Mouse (Mus musculus) stomach, embryonic 16.5 days (tissue): ENCODE measurements at regions not wholly inside any gene's neighbourhood (a gene's known extent, or its start where the extent isn't known, plus 50 kb on each side); places are given as distances from the start of the nearest gene placed in this dataset.

Experiments used
- ATAC-seq: fragments of 200-750 bp; cut with Nextera tagmentation; 2 replicates; pipeline ENCODE4 v1.8.0; 2017; ENCODE audit warnings: moderate number of reproducible peaks, moderate TSS enrichment; ENCODE audit not compliant: insufficient read depth, low FRiP score
- H3K27ac ChIP-seq: fragments of 300-500 bp; sonication (generic); 2 replicates; pipeline ENCODE4 v1.5.1; 2014; ENCODE audit warnings: low read length
- H3K27me3 ChIP-seq: fragments of 300-500 bp; sonication (generic); 2 replicates; pipeline ENCODE4 v1.6.1; 2014; ENCODE audit warnings: low read length, control low read depth, mixed read lengths; ENCODE audit not compliant: control insufficient read depth, insufficient read depth
- H3K36me3 ChIP-seq: fragments of 300-500 bp; sonication (generic); 2 replicates; pipeline ENCODE4 v1.6.1; 2014; ENCODE audit warnings: low read length; ENCODE audit not compliant: control insufficient read depth, insufficient read depth
- H3K4me1 ChIP-seq: fragments of 300-500 bp; sonication (generic); 2 replicates; pipeline ENCODE4 v1.6.1; 2014; ENCODE audit warnings: low read length, control low read depth, mixed read lengths; ENCODE audit not compliant: control insufficient read depth, insufficient read depth
- H3K4me2 ChIP-seq: fragments of 300-500 bp; sonication (generic); 2 replicates; pipeline ENCODE4 v1.6.1; 2014; ENCODE audit warnings: low read depth, low read length, mixed read lengths
- H3K4me3 ChIP-seq: fragments of 300-500 bp; sonication (generic); replicated peaks from 2 replicates; pipeline ENCODE4 v1.5.1; 2014; ENCODE audit warnings: mild to moderate bottlenecking, low read length
- H3K9ac ChIP-seq: fragments of 300-500 bp; sonication (generic); 2 replicates; pipeline ENCODE4 v1.6.1; 2014; ENCODE audit warnings: low read length
- H3K9me3 ChIP-seq: fragments of 300-500 bp; sonication (generic); replicated peaks from 2 replicates; pipeline ENCODE4 v1.6.1; 2016; ENCODE audit warnings: low read length, control low read depth; ENCODE audit not compliant: control insufficient read depth
- WGBS: fragments of 180-500 bp; shearing (Covaris S2); extraction: QIAGEN DNeasy Blood & Tissue Kit; methylation state at CpG from one replicate; pipeline ENCODE4 v1.1.7; 2014; 5-methylcytosine and 5-hydroxymethylcytosine counted together

DNA sequence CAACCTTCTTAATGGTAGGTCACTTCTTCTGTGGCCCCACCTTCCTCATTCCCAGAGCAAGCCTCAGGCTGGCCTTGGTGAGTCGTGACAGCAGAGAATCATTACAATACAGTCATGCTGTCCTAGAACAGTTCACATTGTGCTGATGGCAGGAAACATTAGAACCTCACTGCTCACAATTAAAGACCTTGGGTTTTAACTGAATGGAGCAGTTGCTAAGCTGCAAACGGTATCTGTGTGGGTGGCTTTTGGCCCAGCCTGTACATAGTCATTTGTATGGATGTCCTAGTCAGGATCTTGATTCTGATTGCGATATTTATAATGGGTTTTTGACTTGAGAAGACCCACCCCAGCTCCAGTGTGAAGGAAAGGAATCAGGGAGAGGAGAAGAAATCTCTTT lies 336.1 kb upstream of the Plxna2 start:
- no peak for ATAC-seq
- no peaks in the 10 kb centered on the region for H3K36me3 ChIP-seq
- no peak overlapping the region for H3K9ac ChIP-seq
- H3K9me3 ChIP-seq: no peaks in the 10 kb centered on the region
- H3K27ac ChIP-seq: no peak overlapping the region
- no peaks in the 10 kb centered on the region for H3K4me1 ChIP-seq
- 60% methylated on average over 3 of the region's 3 CpGs for WGBS
- no peak overlapping the region for H3K4me3 ChIP-seq
- no peaks in the 10 kb centered on the region for H3K27me3 ChIP-seq
- no peak overlapping the region for H3K4me2 ChIP-seq

DNA sequence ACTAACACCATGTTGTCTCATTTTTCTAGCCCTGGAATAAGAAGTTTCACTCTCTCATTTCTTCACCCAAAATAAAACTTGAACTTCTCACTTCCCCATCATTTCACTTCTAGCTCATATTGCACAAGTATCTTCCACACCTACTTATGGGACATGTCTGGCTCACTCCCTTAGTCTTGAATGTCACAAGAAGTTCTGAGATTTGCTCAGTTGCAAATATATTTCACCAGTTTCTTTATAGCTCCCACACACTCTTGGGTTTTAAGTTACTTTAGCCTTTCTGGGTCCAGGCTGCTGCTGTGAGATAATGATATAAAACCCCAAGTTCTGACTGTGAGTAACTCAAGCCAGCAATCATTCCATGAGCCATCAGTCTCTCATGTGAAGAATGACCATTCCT lies 350.0 kb upstream of the Plxna2 start:
- Histone ChIP-seq H3K27me3 (no peaks in the 10 kb centered on the region), H3K4me1 (no peaks in the 10 kb centered on the region), H3K9ac (no peak overlapping the region), H3K27ac (no peak overlapping the region), H3K36me3 (no peaks in the 10 kb centered on the region), H3K4me3 (no peak overlapping the region), H3K4me2 (no peak overlapping the region), H3K9me3 (no peaks in the 10 kb centered on the region)
- ATAC-seq: no peak

- no peaks in the 10 kb centered on the region for H3K36me3 ChIP-seq
- no peak overlapping the region for H3K4me2 ChIP-seq
- H3K4me1 ChIP-seq: no peaks in the 10 kb centered on the region
- H3K9me3 ChIP-seq: no peaks in the 10 kb centered on the region
- H3K27ac ChIP-seq: no peak overlapping the region
- no peak for ATAC-seq
- WGBS: 68% methylated on average over 4 of the region's 4 CpGs
- H3K27me3 ChIP-seq: no peaks in the 10 kb centered on the region
- H3K4me3 ChIP-seq: no peak overlapping the region
- H3K9ac ChIP-seq: no peak overlapping the region
These were observed 355.6 kb upstream of the Plxna2 start for GRCm38 (mm10) chr1:194262374-194262773.

DNA sequence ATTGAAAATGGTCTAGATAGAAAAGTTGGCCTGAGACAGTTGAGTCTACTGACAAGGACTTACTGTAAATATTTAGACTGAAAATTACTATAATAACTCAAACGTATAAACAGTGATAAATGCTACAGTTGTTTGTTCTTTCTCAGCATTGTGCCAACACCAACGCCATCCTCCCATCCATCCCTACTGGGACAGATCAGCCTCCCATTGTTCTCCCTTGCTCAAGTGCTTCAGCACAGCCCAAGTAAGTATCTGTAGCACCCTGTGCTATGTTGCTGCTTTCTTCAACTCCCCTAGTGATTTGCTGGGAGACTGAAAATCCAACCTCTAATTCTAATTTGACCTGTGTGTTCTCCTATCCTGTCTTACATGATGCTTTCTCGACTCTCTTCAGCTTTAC lies 358.1 kb upstream of the Plxna2 start:
- no peaks in the 10 kb centered on the region for H3K9me3 ChIP-seq
- H3K9ac ChIP-seq: no peak overlapping the region
- H3K27me3 ChIP-seq: no peaks in the 10 kb centered on the region
- H3K27ac ChIP-seq: no peak overlapping the region
- no peak for ATAC-seq
- no peak overlapping the region for H3K4me3 ChIP-seq
- WGBS: 50% methylated on average over 3 of the region's 3 CpGs
- no peaks in the 10 kb centered on the region for H3K36me3 ChIP-seq
- H3K4me1 ChIP-seq: no peaks in the 10 kb centered on the region
- H3K4me2 ChIP-seq: no peak overlapping the region

GRCm38 (mm10) chr1:194244776-194245366 lies 373.1 kb upstream of the Plxna2 start:
- 32% methylated on average over 1 of the region's 1 CpGs for WGBS
- ATAC-seq: no peak
- Histone ChIP-seq H3K36me3 (no peaks in the 10 kb centered on the region), H3K9ac (no peak overlapping the region), H3K27ac (no peak overlapping the region), H3K27me3 (no peaks in the 10 kb centered on the region), H3K9me3 (no peaks in the 10 kb centered on the region), H3K4me2 (no peak overlapping the region), H3K4me1 (no peaks in the 10 kb centered on the region), H3K4me3 (no peak overlapping the region)

GRCm38 (mm10) chr1:194241111-194241510 lies 376.9 kb upstream of the Plxna2 start:
- Histone ChIP-seq H3K9me3 (no peaks in the 10 kb centered on the region), H3K9ac (no peak overlapping the region), H3K4me1 (no peaks in the 10 kb centered on the region), H3K4me3 (no peak overlapping the region), H3K36me3 (no peaks in the 10 kb centered on the region), H3K4me2 (no peak overlapping the region), H3K27me3 (no peaks in the 10 kb centered on the region), H3K27ac (no peak overlapping the region)
- ATAC-seq: no peak

DNA sequence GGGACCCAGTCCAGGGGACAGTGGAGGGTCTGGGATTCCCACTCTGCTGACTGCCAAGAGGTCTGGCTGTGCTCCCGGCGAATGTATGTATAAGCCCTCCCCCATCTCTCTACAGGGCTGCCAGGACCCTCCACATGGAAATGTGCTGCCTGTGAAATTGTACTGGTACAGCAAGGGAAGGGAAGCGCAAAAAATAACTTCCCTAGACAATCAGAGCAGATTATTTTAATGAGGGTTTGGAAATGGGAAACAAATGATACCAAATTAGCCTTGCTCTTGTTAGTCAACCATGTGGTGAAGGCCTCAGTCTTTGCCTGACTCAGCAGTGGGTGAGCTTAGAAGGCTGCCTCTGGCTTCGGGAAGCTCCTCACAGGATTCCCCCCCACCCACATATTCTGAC lies 386.8 kb upstream of the Plxna2 start:
- no peak overlapping the region for H3K4me2 ChIP-seq
- no peaks in the 10 kb centered on the region for H3K27me3 ChIP-seq
- 37% methylated on average over 4 of the region's 4 CpGs for WGBS
- no peaks in the 10 kb centered on the region for H3K36me3 ChIP-seq
- H3K4me3 ChIP-seq: no peak overlapping the region
- peak; percentile 90 for ATAC-seq
- no peak overlapping the region for H3K9ac ChIP-seq
- peak overlapping the region; percentile 80 for H3K27ac ChIP-seq
- H3K9me3 ChIP-seq: no peaks in the 10 kb centered on the region
- peaks cover 9% of the 10 kb centered on the region; the same call in 1 of the 2 replicates for H3K4me1 ChIP-seq

DNA sequence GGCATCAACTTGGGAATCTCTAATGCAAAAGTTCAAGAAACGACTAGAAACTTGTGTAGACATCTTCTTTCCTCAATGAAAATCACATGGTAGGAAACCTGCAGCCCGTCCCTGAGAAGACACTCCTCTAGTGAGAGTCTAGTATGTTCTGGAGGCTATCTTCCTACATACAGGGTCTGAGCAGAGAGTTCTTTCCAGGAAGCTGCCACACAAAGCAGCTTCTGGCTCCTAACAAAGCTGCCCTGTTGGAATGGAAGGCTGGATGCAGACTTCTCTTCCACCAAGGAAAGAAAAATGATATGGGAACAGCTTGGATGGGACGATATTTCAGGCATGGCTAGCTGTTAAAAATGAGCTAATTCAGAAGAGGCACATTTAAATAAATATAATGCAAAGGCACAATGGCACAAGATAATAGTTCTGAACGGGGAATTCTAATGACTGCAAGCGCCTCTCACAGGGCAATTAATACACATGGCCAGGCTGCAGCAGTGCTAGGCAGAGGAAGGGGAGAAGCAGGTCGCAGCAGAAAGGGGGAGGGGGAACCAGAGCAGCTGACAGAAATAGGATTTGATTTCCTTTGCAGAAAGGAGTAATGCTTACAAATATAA lies 391.4 kb upstream of the Plxna2 start:
- WGBS: 34% methylated on average over 6 of the region's 6 CpGs
- peaks cover 8% of the 10 kb centered on the region for H3K4me1 ChIP-seq
- no peak for ATAC-seq
- 0 out of 2 replicates have a peak overlapping the region, but pooled peaks have one; percentile 40 for H3K27ac ChIP-seq
- H3K9ac ChIP-seq: no peak overlapping the region
- H3K4me3 ChIP-seq: no peak overlapping the region
- H3K4me2 ChIP-seq: no peak overlapping the region
- no peaks in the 10 kb centered on the region for H3K27me3 ChIP-seq
- H3K9me3 ChIP-seq: no peaks in the 10 kb centered on the region
- no peaks in the 10 kb centered on the region for H3K36me3 ChIP-seq

- no peak for ATAC-seq
- peaks cover 3% of the 10 kb centered on the region for H3K4me1 ChIP-seq
- no peak overlapping the region for H3K27ac ChIP-seq
- H3K27me3 ChIP-seq: no peaks in the 10 kb centered on the region
- H3K4me2 ChIP-seq: no peak overlapping the region
- H3K9me3 ChIP-seq: no peaks in the 10 kb centered on the region
- no peak overlapping the region for H3K9ac ChIP-seq
- 15% methylated on average over 1 of the region's 1 CpGs for WGBS
- no peak overlapping the region for H3K4me3 ChIP-seq
- no peaks in the 10 kb centered on the region for H3K36me3 ChIP-seq
These were observed 392.2 kb upstream of the Plxna2 start for GRCm38 (mm10) chr1:194225786-194226185.
